Mouse (Mus musculus) intestine, embryonic 14.5 days (tissue): Measurements from ENCODE around the gene Frg2f1. TPM values are rescaled to one million over a fixed set of nuclear protein-coding genes. Genes with fewer than 3 reads are reported as not detected.

Experiments
- ATAC-seq: fragments of 200-750 bp; cut with Nextera tagmentation; replicated peaks from 2 replicates; pipeline ENCODE4 v1.8.0; 2017; ENCODE audit warnings: low read depth, moderate number of reproducible peaks, moderate TSS enrichment, moderate library complexity; ENCODE audit not compliant: low FRiP score, low TSS enrichment
- DNase-seq: peaks from one replicate; pipeline ENCODE4 v3.0.0-alpha.2; 2018; ENCODE audit warnings: low spot score
- H3K27ac ChIP-seq: fragments of 300-500 bp; sonication (generic); 2 replicates; pipeline ENCODE4 v1.5.1; 2014; ENCODE audit warnings: low read depth, mild to moderate bottlenecking, control low read depth
- H3K27me3 ChIP-seq: fragments of 300-500 bp; sonication (generic); replicated peaks from 2 replicates; pipeline ENCODE4 v1.6.1; 2014; ENCODE audit warnings: low read length, control low read depth; ENCODE audit not compliant: control insufficient read depth, insufficient read depth
- H3K36me3 ChIP-seq: fragments of 300-500 bp; sonication (generic); 2 replicates; pipeline ENCODE4 v1.6.1; 2014; ENCODE audit warnings: low read length, control low read depth; ENCODE audit not compliant: control insufficient read depth, insufficient read depth
- H3K4me1 ChIP-seq: fragments of 300-500 bp; sonication (generic); replicated peaks from 2 replicates; pipeline ENCODE4 v1.6.1; 2014; ENCODE audit warnings: low read length, control low read depth, mixed read lengths; ENCODE audit not compliant: control insufficient read depth, insufficient read depth
- H3K4me2 ChIP-seq: fragments of 300-500 bp; sonication (generic); 2 replicates; pipeline ENCODE4 v1.6.1; 2014; ENCODE audit warnings: low read length
- H3K4me3 ChIP-seq: fragments of 300-500 bp; sonication (generic); 2 replicates; pipeline ENCODE4 v1.5.1; 2014; ENCODE audit warnings: low read depth, low read length, control low read depth, mixed read lengths
- H3K9ac ChIP-seq: fragments of 300-500 bp; sonication (generic); 2 replicates; pipeline ENCODE4 v1.6.1; 2014; ENCODE audit warnings: mild to moderate bottlenecking, low read length
- H3K9me3 ChIP-seq: fragments of 300-500 bp; sonication (generic); 2 replicates; pipeline ENCODE4 v1.6.1; 2016; ENCODE audit warnings: low read length, control low read depth; ENCODE audit not compliant: control insufficient read depth
- WGBS: fragments of 180-500 bp; shearing (Covaris S2); extraction: QIAGEN DNeasy Blood & Tissue Kit; methylation state at CpG from one replicate; pipeline ENCODE4 v1.1.7; 2014; 5-methylcytosine and 5-hydroxymethylcytosine counted together
- polyA plus RNA-seq: library from polyadenylated mRNA; unstranded; fragments of >200 nt; fragmentation: Nextera tagmentation; extraction: Ambion mirVana; gene quantifications from 2 replicates; pipeline ENCODE4 v1.2.1, GENCODE M21; 2014

Frg2f1 gene
- polyA plus RNA-seq, 1 experiment from 2014 or later = 6.1 TPM

- Histone ChIP-seq H3K4me2 (no peak overlapping the region), H3K27me3 (no peaks in the 10 kb centered on the region), H3K4me1 (no peaks in the 10 kb centered on the region), H3K36me3 (no peaks in the 10 kb centered on the region), H3K9ac (no peak overlapping the region), H3K4me3 (no peak overlapping the region), H3K9me3 (no peaks in the 10 kb centered on the region), H3K27ac (no peak overlapping the region)
- no peak for ATAC-seq
- no peak for DNase-seq
- 52% methylated on average over 9 of the region's 9 CpGs for WGBS
Measured at GRCm38 (mm10) chr4:119483051-119483450, 56.3 kb downstream of the Frg2f1 start.

Other genes starting within 250 kb of the Frg2f1 start
- 678 and 713 TPM in 2 replicates for gene Ybx1, start 244.9 kb downstream of the Frg2f1 start, polyA plus RNA-seq
- 106 and 110 TPM in 2 replicates for gene Ppih, start 219.0 kb downstream of the Frg2f1 start, polyA plus RNA-seq
- gene Ccdc30, start 124.0 kb downstream of the Frg2f1 start, polyA plus RNA-seq = 4.1 and 5.1 TPM in 2 replicates
- gene Ppcs, start 117.1 kb downstream of the Frg2f1 start, polyA plus RNA-seq = 36.5 and 39.8 TPM in 2 replicates
- gene Zmynd12, start 116.7 kb downstream of the Frg2f1 start, polyA plus RNA-seq = 0.12 and 0.28 TPM in 2 replicates
- gene Rimkla, start 46.9 kb downstream of the Frg2f1 start, polyA plus RNA-seq = 1.0 and 1.4 TPM in 2 replicates
- gene Foxj3, start 2.5 kb downstream of the Frg2f1 start, polyA plus RNA-seq = 21.2 and 23.8 TPM in 2 replicates
- 50.8 and 60.3 TPM in 2 replicates for gene Guca2a, start 98.2 kb upstream of the Frg2f1 start, polyA plus RNA-seq
- 5.1 and 8.7 TPM in 2 replicates for gene Guca2b, start 119.4 kb upstream of the Frg2f1 start, polyA plus RNA-seq
- 5.6 and 6.2 TPM in 2 replicates for gene Hivep3, start 194.3 kb upstream of the Frg2f1 start, polyA plus RNA-seq